Mouse (Mus musculus) embryonic fibroblast, embryonic 13.5 days (primary cell): Measurements from ENCODE around the gene Exosc8. TPM values are rescaled to one million over a fixed set of nuclear protein-coding genes. Genes with fewer than 3 reads are reported as not detected.
"Not testable (repeated sequence)": the region's sequence is repeated elsewhere in the genome, so short reads cannot be mapped to it uniquely, and the experiment has no call there.

Experiments
- H3K27ac ChIP-seq: 2 replicates; pipeline ENCODE4 v1.5.1; 2012; ENCODE audit warnings: low read length, control low read depth, inconsistent platforms; ENCODE audit not compliant: insufficient read depth
- H3K4me1 ChIP-seq: 2 replicates; pipeline ENCODE4 v1.6.1; 2011; ENCODE audit warnings: low read length; ENCODE audit not compliant: control insufficient read depth, insufficient read depth
- H3K4me3 ChIP-seq: 2 replicates; pipeline ENCODE4 v1.5.1; 2011; ENCODE audit warnings: mild to moderate bottlenecking, control low read depth, low read length; ENCODE audit not compliant: insufficient read depth
- CTCF ChIP-seq: IDR thresholded peaks from 2 replicates; pipeline ENCODE4 v1.5.1; 2011; ENCODE audit warnings: mild to moderate bottlenecking, control low read depth, low read length, moderate library complexity, borderline replicate concordance; ENCODE audit not compliant: insufficient read depth
- POLR2A ChIP-seq: IDR thresholded peaks from 2 replicates; pipeline ENCODE4 v1.6.1; 2011; ENCODE audit warnings: low read depth, mild to moderate bottlenecking, control low read depth, low read length, moderate library complexity
- polyA plus RNA-seq: library from polyadenylated mRNA; stranded (reverse); fragments of >200 nt; gene quantifications from 2 replicates; pipeline ENCODE4 v1.2.4, GENCODE M21; 2011; ENCODE audit warnings: low read depth; ENCODE audit not compliant: missing spikeins, insufficient read length

The Exosc8 gene
- polyA plus RNA-seq, 1 experiment, result 81.5 TPM

DNA sequence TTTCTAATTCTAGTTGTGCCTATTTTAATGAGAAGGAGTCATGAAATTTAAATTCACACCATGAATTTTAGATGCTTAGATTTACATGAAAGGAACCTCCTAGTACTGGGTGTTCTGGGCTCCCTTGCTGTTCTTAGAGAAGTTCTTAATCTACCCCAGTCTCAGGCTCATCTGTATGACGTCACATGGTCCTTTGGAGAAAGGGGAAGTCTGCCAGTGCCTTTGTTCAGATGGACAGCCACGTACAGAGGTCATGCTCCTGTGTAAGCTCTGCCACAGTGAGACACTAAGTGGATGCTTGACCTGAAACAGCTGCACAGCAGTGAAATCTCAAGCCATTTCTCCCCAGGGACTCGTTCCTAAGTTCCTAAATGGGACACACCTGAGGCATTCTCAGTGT lies 16.2 kb downstream of the Exosc8 start:
- no peak for TF ChIP-seq CTCF
- TF ChIP-seq POLR2A, result no peak
- Histone ChIP-seq H3K4me3 (no peak overlapping the region), H3K27ac (no peak overlapping the region), H3K4me1 (peaks cover 3% of the 10 kb centered on the region; the same call in 1 of the 2 replicates)

DNA sequence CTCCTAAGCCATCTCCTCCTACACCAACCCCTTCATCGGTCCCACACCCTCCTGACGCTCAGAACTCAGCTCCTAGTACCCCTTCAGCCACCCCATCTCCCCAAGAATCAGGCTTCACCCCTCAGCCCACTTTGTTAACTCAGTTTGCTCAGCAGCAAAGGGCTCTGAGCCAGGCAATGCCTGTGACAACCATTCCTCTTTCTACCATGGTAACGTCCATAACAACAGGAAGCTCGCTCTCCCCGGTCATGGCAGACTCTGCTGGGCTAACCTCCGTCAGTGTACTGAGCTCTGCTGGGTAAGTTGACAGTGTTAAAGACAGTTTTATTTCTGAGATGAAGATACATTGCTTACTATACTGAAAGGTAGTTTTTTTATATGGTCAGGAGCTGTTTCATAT lies 17.8 kb downstream of the Exosc8 start:
- Histone ChIP-seq H3K4me3 (no peak overlapping the region), H3K4me1 (peaks cover 3% of the 10 kb centered on the region; the same call in 1 of the 2 replicates), H3K27ac (no peak overlapping the region)
- TF ChIP-seq POLR2A, result no peak
- TF ChIP-seq CTCF, result no peak

DNA sequence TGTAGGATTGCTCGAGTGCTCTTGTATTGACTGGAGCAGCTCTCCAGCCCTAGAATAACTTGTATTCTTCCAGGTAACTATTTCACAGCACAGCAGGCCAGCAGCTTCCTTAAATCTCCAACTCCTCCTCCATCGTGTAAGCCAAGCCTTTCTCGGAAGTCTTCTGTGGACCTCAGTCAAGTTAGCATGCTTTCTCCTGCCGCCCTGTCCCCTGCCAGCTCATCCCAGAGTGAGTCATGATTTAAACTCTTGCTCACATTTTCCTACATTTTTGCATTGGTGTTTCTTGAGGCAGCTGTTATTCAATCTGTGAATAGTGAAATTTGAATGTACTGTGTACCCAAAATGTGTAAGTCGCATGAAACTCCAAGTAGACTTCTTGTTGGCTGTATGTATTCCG lies 19.7 kb downstream of the Exosc8 start:
- no peak overlapping the region for H3K4me3 ChIP-seq
- peaks cover 3% of the 10 kb centered on the region; the same call in 1 of the 2 replicates for H3K4me1 ChIP-seq
- H3K27ac ChIP-seq, result peak overlapping the region; percentile 71
- TF ChIP-seq CTCF (no peak), POLR2A (no peak)

GRCm38 (mm10) chr3:54714253-54714652 lies 20.9 kb downstream of the Exosc8 start, which contains the start of gene Gm21958:
Gm21958 (minus strand) TSS chr3:54714353.
- TF ChIP-seq POLR2A, result no peak
- no peak for TF ChIP-seq CTCF
- Histone ChIP-seq H3K4me1 (peaks cover 3% of the 10 kb centered on the region; the same call in 1 of the 2 replicates), H3K4me3 (no peak within 1 kb of the TSS), H3K27ac (peak within 1 kb of the TSS; percentile 71)

DNA sequence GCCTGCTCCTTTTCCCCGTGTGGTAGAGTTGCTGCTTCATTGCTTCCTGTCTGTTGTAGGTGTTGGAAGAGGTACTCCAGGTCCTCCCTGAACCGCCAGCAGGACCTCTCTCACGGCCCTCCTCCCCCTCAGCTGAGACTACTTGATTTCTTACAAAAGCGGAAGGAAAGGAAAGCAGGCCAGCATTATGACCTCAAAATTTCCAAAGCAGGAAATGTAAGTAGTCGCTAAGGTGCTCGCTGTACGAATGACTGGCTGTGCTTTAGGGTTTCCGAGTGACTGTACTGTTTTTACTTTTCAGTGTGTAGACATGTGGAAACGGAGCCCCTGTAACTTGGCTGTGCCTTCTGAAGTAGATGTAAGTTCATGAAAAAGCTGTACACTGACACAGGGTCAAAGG lies 26.2 kb downstream of the Exosc8 start:
- Histone ChIP-seq H3K27ac (no peak overlapping the region), H3K4me3 (no peak overlapping the region), H3K4me1 (no peaks in the 10 kb centered on the region)
- TF ChIP-seq POLR2A (no peak), CTCF (no peak)

GRCm38 (mm10) chr3:54704106-54704505 lies 31.1 kb downstream of the Exosc8 start:
- H3K4me3 ChIP-seq, H3K27ac ChIP-seq, H3K4me1 ChIP-seq: not testable (repeated sequence)

- Histone ChIP-seq H3K4me3 (no peak overlapping the region), H3K27ac (no peak overlapping the region), H3K4me1 (no peaks in the 10 kb centered on the region)
- TF ChIP-seq POLR2A (no peak), CTCF (no peak)
These were observed 35.4 kb downstream of the Exosc8 start for GRCm38 (mm10) chr3:54699759-54700301.

DNA sequence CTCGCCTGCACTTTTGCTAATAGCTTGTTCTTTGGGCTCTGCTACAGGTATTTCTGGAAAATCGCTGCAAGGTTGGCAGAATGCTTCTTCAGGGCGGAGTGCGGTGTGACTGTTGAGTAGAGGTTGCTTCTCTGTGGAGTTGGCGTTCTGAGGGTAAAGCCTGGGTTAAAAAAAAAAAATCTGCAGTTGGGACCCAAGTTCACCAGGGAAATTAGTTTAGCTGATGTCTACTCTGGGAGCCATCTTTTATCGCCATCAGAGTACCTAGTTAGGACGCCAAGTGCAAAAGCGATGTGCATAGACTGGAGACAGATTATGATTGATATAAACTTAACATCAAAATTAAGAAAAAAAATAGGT lies 42.2 kb downstream of the Exosc8 start:
- TF ChIP-seq POLR2A (no peak; the same call in 1 of the 2 replicates), CTCF (no peak)
- peak overlapping the region; percentile 98 for H3K4me3 ChIP-seq
- H3K27ac ChIP-seq, result peak overlapping the region; percentile 38
- H3K4me1 ChIP-seq, result peaks cover 2% of the 10 kb centered on the region; the same call in 1 of the 2 replicates

- Histone ChIP-seq H3K4me3 (peak within 1 kb of the TSS; percentile 98), H3K27ac (peak within 1 kb of the TSS; percentile 42), H3K4me1 (peaks cover 2% of the 10 kb centered on the region; the same call in 1 of the 2 replicates)
- TF ChIP-seq CTCF (no peak), POLR2A (peak; percentile 84)
These were observed 42.8 kb downstream of the Exosc8 start, which contains the start of gene Supt20 for GRCm38 (mm10) chr3:54692202-54693055. Supt20 (plus strand) TSS chr3:54692807.

DNA sequence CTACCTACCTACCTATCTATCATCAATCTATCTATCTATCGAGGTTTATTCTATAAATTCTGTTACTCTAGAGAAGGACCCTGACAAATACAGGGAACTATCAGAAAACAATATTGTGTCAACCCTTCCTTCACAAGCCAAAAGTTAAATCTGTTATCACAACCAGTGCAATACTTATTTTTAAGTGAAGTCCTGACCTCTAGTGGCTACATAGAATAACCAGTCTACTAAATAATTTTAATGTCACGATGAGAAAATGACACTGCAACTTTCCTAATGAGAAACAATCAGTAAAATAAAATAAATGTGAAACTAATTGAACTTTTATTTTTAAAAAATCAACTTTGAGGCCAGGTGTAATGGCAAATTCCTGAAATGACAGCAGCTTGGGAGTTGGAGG lies 46.1 kb downstream of the Exosc8 start:
- no peak overlapping the region for H3K4me3 ChIP-seq
- H3K4me1 ChIP-seq, result no peaks in the 10 kb centered on the region
- TF ChIP-seq CTCF (no peak), POLR2A (no peak)
- H3K27ac ChIP-seq, result no peak overlapping the region
